Mouse (Mus musculus) liver, postnatal 0 days (tissue): ENCODE data around the gene Tmem169.
A peak's percentile ranks its signal among the peaks of the same experiment; 100 is the strongest.

Experiments used
- CTCF ChIP-seq: sonication (generic); IDR thresholded peaks from 2 replicates; pipeline ENCODE4 v1.5.1; 2016; ENCODE audit warnings: antibody characterized with exemption, low read depth
- EP300 ChIP-seq: IDR thresholded peaks from 2 replicates; pipeline ENCODE4 v1.6.1; 2016; ENCODE audit warnings: antibody characterized with exemption, low read depth, mild to moderate bottlenecking

- no peak for TF ChIP-seq CTCF
- TF ChIP-seq EP300: peak; percentile 5; the same call in 1 of the 2 replicates
Measured at GRCm38 (mm10) chr1:72244317-72245036, 39.7 kb upstream of the Tmem169 start.
